Mouse (Mus musculus) ES-Bruce4 (cell line): ENCODE results near the gene Hyal2. TPM values are rescaled to one million over a fixed set of nuclear protein-coding genes. Genes with fewer than 3 reads are reported as not detected.
"Not testable (repeated sequence)": the region's sequence is repeated elsewhere in the genome, so short reads cannot be mapped to it uniquely, and the experiment has no call there.

Experiments used
- H3K27ac ChIP-seq: 2 replicates; pipeline ENCODE4 v1.5.1; 2012; ENCODE audit warnings: low read length, inconsistent platforms; ENCODE audit not compliant: insufficient read depth
- H3K27me3 ChIP-seq: 2 replicates; pipeline ENCODE4 v1.6.1; 2012; ENCODE audit warnings: mild to moderate bottlenecking, low read length, inconsistent platforms; ENCODE audit not compliant: control insufficient read depth, poor library complexity, insufficient read depth, severe bottlenecking
- H3K36me3 ChIP-seq: 2 replicates; pipeline ENCODE4 v1.6.1; 2012; ENCODE audit warnings: inconsistent platforms, mild to moderate bottlenecking, low read length, moderate library complexity; ENCODE audit not compliant: control insufficient read depth, poor library complexity, insufficient read depth, severe bottlenecking
- H3K4me1 ChIP-seq: one replicate; pipeline ENCODE4 v1.8.1; 2011; ENCODE audit warnings: low read length; ENCODE audit not compliant: control insufficient read depth, insufficient read depth
- H3K4me3 ChIP-seq: 2 replicates; pipeline ENCODE4 v1.5.1; 2011; ENCODE audit warnings: low read depth, mild to moderate bottlenecking, low read length
- H3K9ac ChIP-seq: 2 replicates; pipeline ENCODE4 v1.6.1; 2012; ENCODE audit warnings: low read depth, mild to moderate bottlenecking, inconsistent platforms; ENCODE audit not compliant: poor library complexity, severe bottlenecking
- H3K9me3 ChIP-seq: replicated peaks from 2 replicates; pipeline ENCODE4 v1.6.1; 2012; ENCODE audit warnings: mild to moderate bottlenecking, low read length, inconsistent platforms; ENCODE audit not compliant: control insufficient read depth, poor library complexity, insufficient read depth, severe bottlenecking
- CTCF ChIP-seq: IDR thresholded peaks from one replicate; pipeline ENCODE4 v1.8.1; 2011; ENCODE audit warnings: low read depth, low read length
- EP300 ChIP-seq: IDR thresholded peaks from 2 replicates; pipeline ENCODE4 v1.6.1; 2011; ENCODE audit warnings: low read depth, low read length; ENCODE audit not compliant: insufficient read depth
- POLR2A ChIP-seq: IDR thresholded peaks from one replicate; pipeline ENCODE4 v1.8.1; 2011; ENCODE audit warnings: low read length; ENCODE audit not compliant: insufficient read depth
- polyA plus RNA-seq: library from polyadenylated mRNA; stranded (reverse); fragments of >200 nt; gene quantifications from 2 replicates; pipeline ENCODE4 v1.2.4, GENCODE M21; 2011; ENCODE audit warnings: low read depth; ENCODE audit not compliant: missing spikeins, insufficient read depth, insufficient read length

Gene Hyal2
- polyA plus RNA-seq, 1 experiment = 38.7 TPM

DNA sequence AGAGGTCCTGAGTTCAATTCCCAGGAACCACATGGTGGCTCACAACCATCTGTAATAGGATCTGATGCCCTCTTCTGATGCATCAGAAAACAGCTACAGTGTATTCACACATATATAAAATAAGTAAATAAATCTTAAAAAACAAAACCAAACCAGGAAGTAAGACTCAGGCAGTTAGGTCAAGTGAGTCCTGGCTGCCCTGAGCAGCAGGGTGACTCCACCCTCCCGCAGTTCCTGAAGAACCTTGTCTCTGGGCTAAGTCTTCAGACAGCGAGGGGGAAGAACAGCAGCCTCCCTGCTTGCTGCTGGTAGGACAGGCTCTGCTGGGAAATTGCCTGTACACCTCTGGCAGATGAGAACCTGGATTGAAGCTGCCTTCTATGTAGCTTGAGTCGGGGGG, 11.4 kb upstream of the Hyal2 start:
- no peak overlapping the region for H3K27ac ChIP-seq
- TF ChIP-seq POLR2A (no peak), EP300 (no peak), CTCF (no peak)
- H3K36me3 ChIP-seq = peaks cover 34% of the 10 kb centered on the region
- no peaks in the 10 kb centered on the region for H3K9me3 ChIP-seq
- H3K9ac ChIP-seq = peak overlapping the region; percentile 46; the same call in 1 of the 2 replicates
- no peaks in the 10 kb centered on the region for H3K27me3 ChIP-seq
- H3K4me1 ChIP-seq = no peaks in the 10 kb centered on the region
- no peak overlapping the region for H3K4me3 ChIP-seq

GRCm38 (mm10) chr9:107563029-107563581, 4.6 kb upstream of the Hyal2 start, which contains the start of gene Tusc2:
Gene Tusc2 (plus strand): TSS chr9:107563255.
- Histone ChIP-seq H3K4me3 (peak within 1 kb of the TSS; percentile 70), H3K9ac (peak within 1 kb of the TSS; percentile 75), H3K36me3 (peaks cover 33% of the 10 kb centered on the region), H3K27ac (no peak within 1 kb of the TSS), H3K4me1 (peaks cover 2% of the 10 kb centered on the region), H3K9me3 (no peaks in the 10 kb centered on the region), H3K27me3 (no peaks in the 10 kb centered on the region)
- TF ChIP-seq POLR2A (no peak), EP300 (no peak), CTCF (no peak)

GRCm38 (mm10) chr9:107565556-107565955, 2.2 kb upstream of the Hyal2 start:
- H3K4me3 ChIP-seq, H3K9me3 ChIP-seq, H3K9ac ChIP-seq, H3K27me3 ChIP-seq, H3K4me1 ChIP-seq: not testable (repeated sequence)
- peak overlapping the region; percentile 40 for H3K27ac ChIP-seq
- peak; percentile 11 for TF ChIP-seq CTCF
- peaks cover 16% of the 10 kb centered on the region for H3K36me3 ChIP-seq

- peak; percentile 75 for TF ChIP-seq CTCF
- TF ChIP-seq POLR2A = no peak
- Histone ChIP-seq H3K4me1 (peaks cover 2% of the 10 kb centered on the region), H3K27me3 (no peaks in the 10 kb centered on the region), H3K36me3 (peaks cover 10% of the 10 kb centered on the region; the same call in 1 of the 2 replicates), H3K4me3 (no peak overlapping the region), H3K27ac (no peak overlapping the region), H3K9ac (no peak overlapping the region), H3K9me3 (no peaks in the 10 kb centered on the region)
Measured at GRCm38 (mm10) chr9:107566041-107566709, 1.6 kb upstream of the Hyal2 start.

DNA sequence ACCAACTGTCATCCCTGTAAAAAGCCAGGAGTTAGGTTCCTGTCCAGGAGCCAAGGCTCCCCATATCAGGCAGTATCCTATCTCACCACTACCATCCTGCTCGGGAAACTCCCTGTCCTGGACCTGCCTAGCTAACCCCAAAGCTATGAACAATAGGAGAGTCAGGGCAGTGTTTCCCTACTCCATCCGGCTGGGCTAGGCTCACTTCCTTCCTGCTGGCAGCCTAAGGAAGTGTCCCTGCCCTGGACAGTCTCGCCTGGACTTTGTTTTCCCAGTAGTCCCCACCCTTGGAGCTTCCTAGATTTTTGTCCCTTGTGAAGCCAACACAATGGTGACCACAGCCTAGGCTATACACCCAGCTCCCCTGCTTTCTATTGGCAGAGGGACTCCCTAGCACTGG, 890 bp upstream of the Hyal2 start:
- no peaks in the 10 kb centered on the region for H3K9me3 ChIP-seq
- TF ChIP-seq EP300 (no peak), CTCF (no peak), POLR2A (no peak)
- no peak overlapping the region for H3K27ac ChIP-seq
- H3K4me1 ChIP-seq = peaks cover 2% of the 10 kb centered on the region
- H3K36me3 ChIP-seq = peaks cover 11% of the 10 kb centered on the region
- no peak overlapping the region for H3K4me3 ChIP-seq
- H3K9ac ChIP-seq = no peak overlapping the region
- H3K27me3 ChIP-seq = no peaks in the 10 kb centered on the region

GRCm38 (mm10) chr9:107568331-107569261, 851 bp downstream of the Hyal2 start:
- H3K4me1 ChIP-seq = peaks cover 2% of the 10 kb centered on the region
- H3K9me3 ChIP-seq = no peaks in the 10 kb centered on the region
- peak overlapping the region; percentile 87 for H3K9ac ChIP-seq
- peaks cover 12% of the 10 kb centered on the region for H3K36me3 ChIP-seq
- no peak overlapping the region; the same call in 1 of the 2 replicates for H3K27ac ChIP-seq
- peak overlapping the region; percentile 81 for H3K4me3 ChIP-seq
- no peak for TF ChIP-seq POLR2A
- no peak for TF ChIP-seq EP300
- no peak for TF ChIP-seq CTCF
- H3K27me3 ChIP-seq = no peaks in the 10 kb centered on the region
